Mouse (Mus musculus) heart, adult 2 months (tissue): ENCODE measurements around the gene Sox30.

Source experiments
- CTCF ChIP-seq: fragments of 200-600 bp; IDR thresholded peaks from 2 replicates; pipeline ENCODE4 v1.8.1; 2022; ENCODE audit warnings: antibody characterized with exemption, mild to moderate bottlenecking, moderate library complexity
- EP300 ChIP-seq: fragments of 200-500 bp; IDR thresholded peaks from 2 replicates; pipeline ENCODE4 v1.6.1; 2011; ENCODE audit warnings: low read depth, low read length, control low read depth; ENCODE audit not compliant: insufficient read depth
- POLR2A ChIP-seq: fragments of 200-500 bp; IDR thresholded peaks from 2 replicates; pipeline ENCODE4 v1.6.1; 2011; ENCODE audit warnings: mild to moderate bottlenecking, low read depth, low read length, control low read depth; ENCODE audit not compliant: insufficient read depth

GRCm38 (mm10) chr11:46040841-46041556, 60.9 kb downstream of the Sox30 start:
- no peak for TF ChIP-seq CTCF
- TF ChIP-seq EP300, result no peak
- no peak for TF ChIP-seq POLR2A
